Mouse (Mus musculus) spleen, postnatal 36 days (tissue): ENCODE data around the gene Elf3.
"Not testable (repeated sequence)": the region's sequence is repeated elsewhere in the genome, so short reads cannot be mapped to it uniquely, and the experiment has no call there.

Experiments
- DNase-seq, 2 experiments: peaks; one replicate each; pipeline ENCODE4 v3.0.0; 2022; ENCODE audit warnings: low spot score in 2 of 2, mixed read lengths in 1 of 2

Gene Elf3

DNA sequence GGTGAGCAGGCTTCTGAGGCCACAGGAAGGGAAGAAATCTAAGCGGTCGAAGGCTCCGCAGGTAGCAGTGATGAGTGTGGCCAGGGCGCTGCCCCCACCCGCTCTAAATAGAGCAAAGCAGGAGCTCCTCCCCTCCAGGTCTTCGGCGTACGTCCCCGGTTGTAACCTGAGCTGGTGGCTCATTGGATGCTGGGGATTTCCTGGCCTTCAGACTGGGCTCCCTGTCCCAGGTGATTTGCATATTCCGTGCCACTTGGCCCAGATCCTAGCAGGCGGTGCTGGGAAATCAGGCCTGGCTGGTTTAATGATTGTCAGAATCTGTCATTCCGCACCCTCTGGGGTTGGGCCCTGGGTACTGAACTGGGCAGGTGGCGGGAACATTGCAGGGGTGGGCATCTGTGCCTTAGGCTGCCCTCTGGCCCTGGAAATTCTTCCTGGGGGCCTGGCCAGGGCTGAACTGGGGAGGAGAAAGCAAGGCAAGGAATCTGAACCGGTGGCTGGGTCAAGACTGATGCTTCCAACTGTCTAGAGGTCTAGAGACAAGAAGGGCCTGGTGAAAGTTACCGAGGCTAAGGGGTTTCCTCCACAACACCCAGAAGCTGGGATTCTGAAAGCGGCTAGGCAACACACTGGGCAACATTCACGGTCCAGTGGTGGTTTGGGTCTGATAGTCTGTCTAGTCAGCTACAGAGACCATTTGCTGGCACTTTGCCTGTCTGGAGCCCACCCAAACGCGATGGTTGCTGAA is at the start of gene Elf3:
Gene Elf3, minus strand, starts transcription at position 189 of the 748 bp plus-strand sequence.
- DNase-seq: no peak

DNA sequence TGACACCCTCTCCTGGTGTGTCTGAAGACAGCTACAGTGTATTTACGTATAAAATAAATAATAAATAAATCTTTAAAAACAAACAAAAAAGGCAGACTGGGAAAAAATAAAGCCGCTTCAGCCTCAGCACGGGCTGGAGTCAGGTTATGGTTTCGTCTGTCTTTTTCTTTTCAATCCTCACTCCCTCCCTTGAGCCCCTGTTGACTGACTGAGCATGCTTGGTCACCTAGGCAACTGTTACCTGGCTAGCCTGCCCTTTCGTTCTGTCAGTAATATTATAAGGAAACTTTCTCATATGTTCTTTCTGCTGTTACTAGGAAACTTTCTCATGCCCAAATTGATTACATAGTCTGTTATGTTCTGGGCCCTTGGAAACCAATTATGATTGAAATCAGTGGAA is 32.5 kb upstream of the Elf3 start:
- DNase-seq: no peak

DNA sequence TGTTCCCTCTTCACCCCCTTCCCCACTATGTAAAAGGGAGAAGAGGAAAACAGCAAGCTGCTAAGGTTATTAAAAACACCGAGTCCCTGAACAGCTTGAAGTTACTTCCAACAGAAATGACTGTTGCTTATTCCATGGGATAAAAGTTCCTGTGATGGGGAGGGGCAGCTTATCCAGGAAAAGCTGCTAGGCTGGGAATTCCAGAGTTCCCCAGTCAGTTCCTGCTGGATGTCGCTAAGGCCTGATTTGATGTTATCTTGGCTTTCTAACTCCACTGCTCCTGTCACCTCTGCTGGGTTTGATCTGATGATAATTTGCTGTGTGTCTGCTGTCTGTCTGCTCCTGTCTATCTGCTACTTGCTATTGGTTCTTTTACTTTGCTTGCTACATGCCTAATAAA is 27.9 kb upstream of the Elf3 start:
- DNase-seq: no peak

DNA sequence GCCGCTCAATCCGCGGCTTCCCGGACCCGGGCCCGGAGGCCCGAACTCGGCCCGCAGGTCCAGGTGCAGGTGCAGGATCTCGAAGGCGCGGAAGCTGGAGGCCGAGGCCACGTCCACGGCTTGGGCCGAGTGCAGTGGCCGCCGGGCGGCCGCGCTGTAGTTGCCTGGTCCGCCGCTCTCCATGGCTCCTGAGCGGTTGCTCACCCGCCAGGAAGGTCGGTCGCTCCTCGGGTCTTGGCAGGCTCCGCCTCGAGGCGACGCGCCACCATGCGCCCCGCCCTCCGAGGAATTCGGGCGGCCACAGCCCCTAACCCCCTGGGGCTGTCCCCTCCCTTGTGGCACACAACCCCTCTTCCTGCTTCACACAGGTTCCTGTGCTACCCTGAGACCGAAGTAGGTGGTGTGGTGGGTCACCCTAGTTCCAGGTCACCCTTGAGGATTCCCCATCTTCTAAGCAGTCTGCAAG is 25.5 kb upstream of the Elf3 start, which contains the start of gene Rnpep:
Gene Rnpep, minus strand, starts transcription at position 259 of the 466 bp plus-strand sequence.
- DNase-seq: peak; percentile 56 to 57

DNA sequence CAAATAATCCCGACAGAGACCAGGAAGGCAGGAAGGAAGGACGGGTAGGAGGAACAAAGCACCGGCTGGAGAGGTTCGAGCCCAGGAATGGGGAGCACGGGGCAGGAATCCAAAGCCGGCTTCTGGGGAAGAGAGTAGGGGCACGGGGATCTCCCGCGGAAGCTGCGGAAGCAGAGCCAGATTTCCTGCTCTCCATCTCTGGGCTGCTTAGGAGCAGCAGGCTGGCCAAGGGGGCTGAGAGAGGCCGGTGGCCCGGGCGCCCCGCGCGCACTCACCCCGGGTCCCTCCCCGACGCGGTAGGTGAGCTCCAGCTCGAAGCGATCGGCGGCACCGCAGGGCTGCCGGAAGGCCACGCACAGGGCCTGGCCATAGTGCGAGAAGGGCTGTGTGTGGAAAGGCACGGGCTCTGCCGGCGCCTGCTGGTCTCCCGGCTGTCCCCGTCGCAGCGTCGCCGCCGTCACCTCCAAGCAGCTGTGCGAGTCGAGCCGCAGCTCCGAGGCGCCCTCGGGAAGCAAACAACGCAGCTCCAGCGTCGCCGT is 25.0 kb upstream of the Elf3 start:
- no peak for DNase-seq

DNA sequence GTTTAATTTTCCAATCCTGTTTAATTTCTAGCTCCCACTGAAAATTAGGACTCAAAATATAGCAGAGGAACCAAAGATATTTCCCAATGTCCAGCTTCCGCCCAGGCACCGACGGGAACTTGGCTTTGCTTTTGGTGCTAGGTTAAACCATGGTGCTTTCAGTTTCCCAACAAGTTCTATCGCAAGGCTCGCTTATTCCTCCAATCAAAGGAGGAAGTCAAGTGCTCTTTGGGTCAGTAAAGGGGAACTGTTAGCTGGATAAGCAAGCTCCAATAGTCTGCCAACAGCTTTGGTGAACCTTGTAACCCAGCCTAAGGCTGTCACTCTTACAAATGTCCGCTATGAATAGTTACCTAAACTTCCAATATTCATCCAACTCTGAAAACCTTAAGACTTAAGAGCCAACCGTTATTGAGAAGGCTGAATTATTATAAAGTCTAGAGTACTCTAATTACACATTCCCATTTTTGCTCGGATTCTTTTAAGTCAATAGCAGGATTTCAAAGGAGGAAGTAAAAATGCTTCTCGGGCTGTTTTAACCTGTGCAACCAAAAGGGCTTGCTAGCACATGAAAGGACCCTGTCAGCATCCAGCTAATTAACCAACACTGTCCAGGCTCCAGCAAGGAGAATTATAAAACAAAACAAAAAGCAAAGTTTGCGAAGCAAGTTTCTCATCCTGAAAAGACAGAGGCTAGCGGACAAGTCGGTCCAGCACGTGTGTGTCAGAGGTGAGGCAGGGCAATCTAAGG is 24.3 kb upstream of the Elf3 start:
- DNase-seq: peak; percentile 15 to 48

DNA sequence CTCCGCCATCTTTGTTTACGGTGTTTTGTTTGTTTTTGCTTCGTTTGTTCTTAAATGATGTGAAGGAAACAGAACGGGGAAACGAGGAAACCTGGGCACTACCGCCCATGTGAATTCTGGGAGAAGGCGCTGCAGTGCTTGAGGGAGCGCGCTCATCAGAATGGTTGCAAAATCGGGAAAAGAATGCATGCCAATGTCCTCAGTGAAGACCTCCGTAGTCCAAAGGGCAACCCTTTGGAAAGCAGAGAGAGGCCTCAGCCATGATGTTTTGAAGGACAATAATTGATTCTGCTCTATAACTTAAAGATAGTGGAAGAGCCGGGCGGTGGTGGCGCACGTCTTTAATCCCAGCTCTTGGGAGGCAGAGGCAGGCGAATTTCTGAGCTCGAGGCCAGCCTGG is 23.5 kb upstream of the Elf3 start:
- no peak for DNase-seq

DNA sequence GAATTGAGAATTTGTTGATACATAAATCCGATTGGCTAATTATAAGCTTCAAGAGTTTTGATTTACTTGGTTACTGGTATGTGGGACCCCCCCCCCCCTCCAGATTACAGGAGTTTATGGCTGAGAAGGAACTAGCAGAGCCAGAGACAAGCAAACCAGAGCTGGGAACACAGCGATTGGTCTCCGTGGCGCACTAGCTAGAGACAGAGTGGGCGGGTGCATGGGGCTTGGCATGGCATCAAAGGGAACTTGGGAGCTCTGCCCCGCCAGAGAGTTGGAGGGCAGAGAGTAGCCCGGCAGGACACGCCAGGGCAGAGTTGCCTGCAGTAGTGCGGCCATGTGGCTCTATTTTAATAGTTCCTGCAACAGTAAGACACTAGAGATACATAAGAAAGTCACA is 22.3 kb upstream of the Elf3 start:
- no peak for DNase-seq

DNA sequence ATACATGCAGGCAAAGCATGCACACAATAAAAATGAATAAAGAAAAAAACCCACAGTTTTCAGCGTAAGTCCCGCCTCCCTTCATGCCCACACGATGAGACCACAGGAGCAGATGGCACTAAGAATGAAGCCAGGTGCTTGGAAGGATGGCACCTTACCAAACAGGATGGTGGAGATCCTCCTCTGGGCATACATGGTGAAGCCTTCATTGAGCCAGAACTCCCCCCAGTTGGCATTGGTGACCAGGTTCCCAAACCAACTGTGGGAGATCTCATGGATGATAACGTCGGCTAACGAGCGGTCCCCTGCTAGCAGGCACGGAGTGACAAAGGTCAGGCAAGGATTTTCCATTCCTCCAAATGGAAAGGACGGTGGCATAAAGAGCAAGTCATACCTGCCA is 13.0 kb upstream of the Elf3 start:
- no peak for DNase-seq

DNA sequence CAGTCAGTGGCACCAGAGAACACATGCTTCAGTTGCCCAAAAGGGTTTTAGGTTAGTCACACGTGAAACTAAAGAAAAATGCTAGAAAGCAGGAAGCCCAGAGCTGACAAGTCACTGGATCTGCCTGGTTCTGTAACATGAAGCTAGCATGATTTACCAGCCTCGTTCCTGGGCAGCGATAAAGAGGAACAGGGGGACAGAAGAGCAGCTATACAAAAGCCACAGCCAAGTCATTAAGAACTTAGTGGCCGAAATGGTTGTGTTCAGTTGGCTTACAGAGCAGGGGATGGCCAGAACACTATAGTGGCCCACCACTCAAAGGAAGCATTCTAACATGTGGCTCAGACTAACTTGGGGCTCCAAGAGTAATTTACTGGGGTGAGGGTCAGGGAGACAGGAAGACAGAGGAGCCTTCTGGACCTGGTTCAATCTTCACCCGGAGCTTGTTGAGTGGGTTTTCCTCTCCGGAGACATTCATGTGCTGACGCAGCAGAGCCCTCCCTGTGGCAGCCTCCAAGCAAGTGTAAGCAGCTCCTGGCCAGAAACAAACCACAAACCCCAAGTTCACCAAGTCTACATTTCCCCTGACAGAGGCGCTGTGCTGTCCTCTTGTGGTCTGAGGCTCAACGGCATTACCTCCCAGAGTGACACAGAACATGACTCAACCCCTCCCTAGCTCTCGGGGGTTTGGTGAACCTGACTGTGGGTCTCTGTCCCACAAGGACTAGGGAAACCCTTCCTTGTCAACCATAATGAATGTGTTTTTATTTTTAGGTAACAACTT is 9.5 kb upstream of the Elf3 start:
- DNase-seq: no peak

DNA sequence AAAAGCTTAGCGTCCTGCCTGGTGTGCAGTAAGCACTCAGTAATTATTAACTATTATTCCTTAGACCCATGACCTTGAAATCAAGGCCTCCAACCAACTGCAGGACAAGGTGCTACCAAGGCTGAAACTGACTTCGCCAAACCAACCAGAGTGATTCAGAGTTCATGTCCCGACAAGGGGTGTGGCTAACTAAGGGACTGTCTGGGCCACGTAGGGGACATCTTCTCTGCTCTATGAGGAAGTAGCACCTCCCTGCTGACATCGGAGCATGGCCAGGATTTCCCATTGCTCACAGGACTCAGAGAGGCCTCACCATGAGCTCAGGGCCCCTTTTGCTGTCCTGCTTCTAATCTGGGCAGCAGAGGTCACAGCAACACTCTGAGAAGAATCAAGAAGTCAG is 7.5 kb upstream of the Elf3 start:
- DNase-seq: no peak

DNA sequence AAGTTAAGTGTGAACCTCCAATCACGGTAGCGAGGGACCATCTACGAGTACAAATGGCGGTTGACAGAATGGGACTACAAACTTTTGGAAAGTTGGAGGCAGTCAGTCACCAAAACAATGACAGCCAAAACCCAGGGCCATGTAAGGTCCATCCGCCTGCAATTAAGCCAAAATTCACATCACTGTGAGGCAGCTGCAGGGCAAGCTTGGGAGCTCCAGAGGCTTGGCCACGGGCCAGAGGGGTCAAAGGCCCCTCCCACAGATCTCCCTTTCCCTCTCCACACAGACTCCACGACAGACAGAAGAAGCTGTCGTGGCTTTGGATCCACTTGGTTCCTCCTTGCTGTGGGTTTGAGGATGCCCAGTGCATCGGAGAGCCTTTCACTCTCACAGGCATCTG is 4.9 kb upstream of the Elf3 start:
- no peak for DNase-seq

DNA sequence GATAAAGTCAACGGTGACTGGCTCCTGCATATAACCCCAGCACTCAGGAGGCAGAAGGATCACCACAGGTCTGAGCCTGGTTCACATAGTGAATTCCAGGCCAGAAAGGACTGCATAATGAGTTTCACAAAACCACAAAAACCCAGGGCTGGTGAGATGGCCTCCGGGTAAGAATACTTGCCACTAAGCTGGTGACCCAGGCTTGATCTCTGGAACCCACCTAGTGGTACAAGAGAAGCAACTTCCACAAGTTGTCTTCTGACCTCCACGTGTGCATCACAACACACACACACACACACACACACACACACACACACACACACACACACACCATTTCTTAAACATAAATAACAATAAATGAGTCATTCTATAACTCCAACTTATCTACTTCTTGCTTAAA is 4.0 kb upstream of the Elf3 start:
- no peak for DNase-seq

DNA sequence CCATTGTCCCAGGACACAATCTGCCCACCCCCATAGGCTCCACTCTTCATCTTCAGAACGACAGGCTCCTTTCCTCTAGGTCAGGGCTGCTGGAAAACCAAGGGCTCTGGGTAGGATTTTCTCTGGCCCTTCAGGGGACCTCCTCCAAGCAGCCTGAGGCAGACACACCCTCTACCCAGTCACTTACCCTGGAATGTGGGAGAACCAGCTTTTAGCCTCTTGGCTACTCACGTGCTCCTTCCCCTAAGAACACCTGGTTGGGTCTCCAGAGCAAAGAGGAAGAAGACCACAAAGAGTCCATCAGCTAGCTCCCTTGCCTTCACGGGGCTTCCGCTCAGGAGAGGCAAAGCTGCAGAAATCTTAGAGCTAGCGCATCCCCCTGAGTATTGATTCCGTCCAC is 2.6 kb upstream of the Elf3 start:
- DNase-seq: no peak

DNA sequence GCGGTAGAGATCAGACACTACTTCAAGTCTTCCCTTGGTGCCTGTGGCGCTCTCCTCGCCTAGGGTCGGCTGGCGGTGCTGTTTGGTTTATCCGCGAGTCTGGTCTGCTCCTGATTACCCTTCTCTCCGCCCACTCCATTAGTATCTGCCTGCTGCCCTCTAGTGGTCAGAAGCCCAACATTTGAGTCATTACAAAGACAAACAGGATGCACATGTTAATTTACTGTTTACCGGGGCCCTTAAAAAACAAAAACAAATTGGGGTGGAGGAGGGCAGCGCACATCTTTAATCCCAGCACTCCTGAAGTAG is 714 bp upstream of the Elf3 start:
- DNase-seq: peak; percentile 46 to 61

DNA sequence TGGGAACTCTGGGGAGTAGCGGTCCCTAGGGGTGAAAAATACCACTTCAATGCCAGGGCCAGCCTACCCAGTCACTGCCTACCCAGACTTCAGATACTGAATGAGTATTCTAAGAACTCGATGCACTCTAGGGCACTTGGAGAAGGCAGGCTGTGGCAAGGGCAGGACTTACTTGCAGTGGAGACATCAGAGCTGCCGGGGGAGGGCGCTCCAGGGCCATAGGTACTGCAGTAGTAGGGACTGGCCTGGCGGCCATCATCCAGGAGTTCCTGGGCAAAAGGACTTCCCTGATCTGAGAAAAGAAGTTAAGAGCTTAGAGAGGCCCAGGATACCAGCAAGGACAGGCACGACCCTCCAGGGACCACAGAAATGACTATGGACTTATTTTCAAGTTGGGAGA is 2.1 kb downstream of the Elf3 start:
- no peak for DNase-seq

DNA sequence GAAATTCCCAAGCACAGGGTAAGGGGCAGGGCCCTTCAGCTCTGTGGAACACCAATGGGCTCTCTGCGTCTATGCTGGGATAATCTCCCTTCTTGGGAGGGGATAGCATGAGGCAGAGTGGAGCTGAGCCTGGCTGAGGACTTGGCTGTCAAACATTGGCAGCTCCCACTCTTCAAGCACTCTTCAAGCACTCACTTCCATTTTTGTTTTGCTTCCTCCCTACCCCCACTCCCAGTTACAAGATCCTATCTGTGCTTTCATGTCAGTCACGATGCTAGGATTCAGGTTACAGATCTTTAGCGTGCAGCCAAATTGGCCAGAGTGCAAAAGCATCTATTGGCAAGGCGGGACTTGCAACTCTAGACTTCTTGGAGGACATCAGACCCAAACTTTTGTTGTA is 5.5 kb downstream of the Elf3 start:
- DNase-seq: no peak

DNA sequence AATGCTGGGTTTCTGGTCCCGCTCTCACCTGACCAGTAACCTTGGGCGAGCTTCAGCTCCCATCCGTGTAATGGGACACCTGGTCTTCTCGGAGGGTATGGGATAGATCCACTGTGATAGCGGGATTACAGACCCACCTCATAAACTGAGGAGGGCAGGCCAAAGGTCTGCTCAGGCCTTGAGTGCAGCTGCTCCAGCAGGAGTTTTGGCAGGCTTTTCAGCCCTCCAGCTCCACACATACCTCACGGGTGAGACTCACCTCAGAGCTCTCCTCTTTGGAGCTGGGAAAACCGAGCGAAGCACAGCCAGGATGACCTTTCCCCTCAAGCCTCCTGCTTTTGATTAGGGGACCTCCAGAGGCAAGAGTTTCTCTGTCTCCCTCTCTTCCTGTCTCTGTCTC is 7.0 kb downstream of the Elf3 start:
- DNase-seq: no peak

DNA sequence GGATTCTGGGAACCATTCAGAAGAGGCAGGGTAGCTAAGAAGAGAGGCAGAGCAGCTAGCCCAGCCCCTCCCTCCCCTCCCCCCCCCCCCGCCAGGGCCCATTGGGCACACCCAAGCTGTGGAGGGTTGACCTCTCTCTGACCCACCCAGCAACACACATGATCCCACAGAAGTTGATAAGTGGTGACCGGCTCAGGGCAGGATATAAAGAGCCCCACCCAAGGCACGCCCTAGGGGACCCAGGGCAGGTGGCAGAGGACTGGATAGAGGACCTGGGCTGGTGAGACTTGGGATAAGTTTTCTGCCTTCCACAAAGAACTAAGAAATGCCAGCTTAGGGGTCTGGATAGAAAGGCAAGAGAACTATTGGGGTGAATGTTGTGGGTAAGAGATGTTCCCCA is 7.7 kb downstream of the Elf3 start:
- DNase-seq: peak; percentile 16 to 51

DNA sequence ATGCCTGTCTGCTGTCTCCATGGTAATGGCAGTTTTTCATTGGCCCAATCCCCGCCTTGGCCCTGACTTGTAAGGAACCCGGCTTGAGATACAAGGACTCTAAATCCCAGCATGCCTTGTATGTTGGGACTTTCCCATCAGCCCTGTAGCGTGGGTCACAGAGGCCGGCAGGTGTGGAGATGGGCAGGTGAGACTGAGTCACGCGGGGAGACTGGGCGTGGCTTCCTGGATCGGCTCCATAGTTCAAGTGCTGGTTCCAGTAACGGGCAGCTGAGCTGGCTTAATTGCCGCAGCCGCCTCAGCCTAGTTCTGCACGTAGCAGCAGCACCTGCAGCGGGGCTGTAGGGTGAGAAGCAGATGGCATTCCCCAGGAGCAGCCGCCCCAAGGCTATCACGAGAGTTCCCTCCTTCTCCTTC is 9.9 kb downstream of the Elf3 start:
- no peak for DNase-seq

DNA sequence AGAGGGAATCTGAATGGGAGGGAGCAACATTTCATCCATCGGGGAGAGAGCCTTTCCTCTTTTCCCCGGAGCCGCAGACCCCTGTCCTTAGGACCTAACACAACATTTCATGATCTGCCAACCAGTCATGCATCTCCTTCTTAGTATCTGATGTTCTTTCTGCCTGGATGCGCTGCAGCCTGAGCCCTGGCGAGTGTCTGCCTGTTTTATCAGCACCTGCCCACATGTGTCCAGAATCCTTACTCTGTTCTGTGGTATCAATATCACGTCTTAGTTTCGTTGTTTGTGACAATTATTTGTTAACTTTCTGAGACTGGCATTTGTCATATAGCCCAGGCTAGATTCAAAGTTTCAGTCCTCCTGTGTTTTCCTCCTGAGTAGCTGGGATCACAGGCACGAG is 14.4 kb downstream of the Elf3 start:
- DNase-seq: no peak

DNA sequence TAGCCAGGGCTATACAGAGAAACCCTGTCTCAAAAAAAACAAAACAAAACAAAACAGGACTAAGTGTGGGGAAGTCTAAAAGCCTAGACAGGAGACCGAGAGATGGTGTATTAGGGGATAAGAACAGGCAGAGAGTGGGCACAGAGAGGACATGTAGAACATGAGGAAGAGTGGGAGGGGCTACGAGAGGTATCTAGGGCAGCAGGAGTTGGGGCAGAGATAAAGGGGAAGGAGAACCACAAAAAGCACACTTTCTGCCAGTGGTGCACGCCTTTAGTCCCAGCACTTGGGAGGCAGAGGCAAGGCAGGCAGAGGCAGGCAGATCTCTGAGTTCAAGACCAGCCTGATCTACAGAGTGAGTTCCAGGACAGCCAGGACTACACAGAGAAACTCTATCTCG is 18.2 kb downstream of the Elf3 start:
- not testable (repeated sequence) for DNase-seq
